Mouse (Mus musculus) heart, embryonic 16.5 days (tissue): ENCODE measurements around the gene Ercc6l. TPM values are rescaled to one million over a fixed set of nuclear protein-coding genes. Genes with fewer than 3 reads are reported as not detected.
"Not testable (repeated sequence)": the region's sequence is repeated elsewhere in the genome, so short reads cannot be mapped to it uniquely, and the experiment has no call there.

ENCODE experiments used
- ATAC-seq: fragments of 200-750 bp; cut with Nextera tagmentation; replicated peaks from 2 replicates; pipeline ENCODE4 v1.8.0; 2017; ENCODE audit warnings: moderate number of reproducible peaks; ENCODE audit not compliant: insufficient read depth, low FRiP score; ENCODE audit errors: extremely low read depth
- H3K27ac ChIP-seq: fragments of 300-500 bp; sonication (generic); 2 replicates; pipeline ENCODE4 v1.5.1; 2014; ENCODE audit warnings: mild to moderate bottlenecking, low read length, control low read depth, moderate library complexity
- H3K27me3 ChIP-seq: fragments of 300-500 bp; sonication (generic); 2 replicates; pipeline ENCODE4 v1.6.1; 2014; ENCODE audit warnings: low read length, mixed read lengths; ENCODE audit not compliant: control insufficient read depth, insufficient read depth
- H3K36me3 ChIP-seq: fragments of 300-500 bp; sonication (generic); 2 replicates; pipeline ENCODE4 v1.6.1; 2014; ENCODE audit not compliant: control insufficient read depth, insufficient read depth
- H3K4me1 ChIP-seq: fragments of 300-500 bp; sonication (generic); 2 replicates; pipeline ENCODE4 v1.6.1; 2014; ENCODE audit warnings: low read length, mixed read lengths; ENCODE audit not compliant: control insufficient read depth, insufficient read depth
- H3K4me2 ChIP-seq: fragments of 300-500 bp; sonication (generic); 2 replicates; pipeline ENCODE4 v1.6.1; 2014; ENCODE audit warnings: low read depth, mild to moderate bottlenecking, control low read depth, low read length
- H3K4me3 ChIP-seq: fragments of 300-500 bp; sonication (generic); 2 replicates; pipeline ENCODE4 v1.5.1; 2014; ENCODE audit warnings: mild to moderate bottlenecking, control low read depth, low read length
- H3K9ac ChIP-seq: fragments of 300-500 bp; sonication (generic); 2 replicates; pipeline ENCODE4 v1.6.1; 2014; ENCODE audit warnings: low read length, control low read depth
- H3K9me3 ChIP-seq: fragments of 300-500 bp; sonication (generic); replicated peaks from 2 replicates; pipeline ENCODE4 v1.6.1; 2016; ENCODE audit warnings: low read length; ENCODE audit not compliant: control insufficient read depth
- WGBS: fragments of 180-500 bp; shearing (Covaris S2); extraction: QIAGEN DNeasy Blood & Tissue Kit; methylation state at CpG from one replicate; pipeline ENCODE4 v1.1.7; 2014; 5-methylcytosine and 5-hydroxymethylcytosine counted together
- polyA plus RNA-seq: library from polyadenylated mRNA; unstranded; fragments of >200 nt; fragmentation: Nextera tagmentation; extraction: Ambion mirVana; gene quantifications from 2 replicates; pipeline ENCODE4 v1.2.1, GENCODE M21; 2015

Gene Ercc6l
- polyA plus RNA-seq, 1 experiment from 2014 or later: 7.9 TPM

- Histone ChIP-seq H3K27me3 (no peaks in the 10 kb centered on the region; the same call in 1 of the 2 replicates), H3K4me3 (no peak overlapping the region), H3K9ac (no peak overlapping the region), H3K27ac (no peak overlapping the region), H3K4me2 (no peak overlapping the region), H3K4me1 (peaks cover 4% of the 10 kb centered on the region), H3K9me3 (no peaks in the 10 kb centered on the region), H3K36me3 (peaks cover 10% of the 10 kb centered on the region; the same call in 1 of the 2 replicates)
- WGBS: 67% methylated on average over 2 of the region's 2 CpGs
- ATAC-seq: no peak
Observed at GRCm38 (mm10) chrX:102121321-102121720, 35.6 kb downstream of the Ercc6l start.

- Histone ChIP-seq H3K27ac (0 out of 2 replicates have a peak within 1 kb of the TSS, but pooled peaks have one; percentile 46), H3K4me3 (peak within 1 kb of the TSS; percentile 62), H3K36me3 (peaks cover 5% of the 10 kb centered on the region; the same call in 1 of the 2 replicates), H3K4me1 (peaks cover 4% of the 10 kb centered on the region), H3K27me3 (no peaks in the 10 kb centered on the region; the same call in 1 of the 2 replicates), H3K9me3 (no peaks in the 10 kb centered on the region), H3K9ac (peak within 1 kb of the TSS; percentile 74), H3K4me2 (peak within 1 kb of the TSS; percentile 73)
- ATAC-seq: peak; percentile 98
- WGBS: 16% methylated on average over 30 of the region's 30 CpGs
Observed at GRCm38 (mm10) chrX:102119042-102119864, 37.6 kb downstream of the Ercc6l start, which contains the start of gene Pin4. Gene Pin4 (plus strand): TSS chrX:102119447.

GRCm38 (mm10) chrX:102115676-102116075 lies 41.2 kb downstream of the Ercc6l start:
- whole genome bisulfite sequencing: 35% methylated on average over 4 of the region's 4 CpGs

GRCm38 (mm10) chrX:102109349-102109748 lies 47.5 kb downstream of the Ercc6l start:
- H3K4me1 ChIP-seq, H3K36me3 ChIP-seq: not testable (repeated sequence)

More at GRCm38 (mm10) chrX:102115676-102116075, 41.2 kb downstream of the Ercc6l start:
- Histone ChIP-seq H3K4me1 (peaks cover 4% of the 10 kb centered on the region), H3K9ac (no peak overlapping the region), H3K27me3 (no peaks in the 10 kb centered on the region), H3K4me2 (no peak overlapping the region), H3K4me3 (no peak overlapping the region), H3K27ac (no peak overlapping the region), H3K36me3 (no peaks in the 10 kb centered on the region), H3K9me3 (no peaks in the 10 kb centered on the region)
- ATAC-seq: no peak

GRCm38 (mm10) chrX:102103830-102104229 lies 53.1 kb downstream of the Ercc6l start:
- ATAC-seq, H3K27ac ChIP-seq, H3K9me3 ChIP-seq, H3K4me1 ChIP-seq, H3K4me3 ChIP-seq, H3K36me3 ChIP-seq, H3K27me3 ChIP-seq, H3K4me2 ChIP-seq, H3K9ac ChIP-seq: not testable (repeated sequence)
- 41% methylated on average over 2 of the region's 2 CpGs for WGBS

More at GRCm38 (mm10) chrX:102109349-102109748, 47.5 kb downstream of the Ercc6l start:
- H3K9me3 ChIP-seq, H3K27ac ChIP-seq, ATAC-seq, H3K4me2 ChIP-seq, H3K27me3 ChIP-seq, H3K9ac ChIP-seq, H3K4me3 ChIP-seq: not testable (repeated sequence)
- WGBS: 75% methylated on average over 5 of the region's 5 CpGs

- no peaks in the 10 kb centered on the region for H3K4me1 ChIP-seq
- H3K27ac ChIP-seq: no peak overlapping the region
- no peak for ATAC-seq
- H3K27me3 ChIP-seq: no peaks in the 10 kb centered on the region
- H3K9me3 ChIP-seq: no peaks in the 10 kb centered on the region
- no peaks in the 10 kb centered on the region for H3K36me3 ChIP-seq
- WGBS: 51% methylated on average over 7 of the region's 7 CpGs
- H3K4me2 ChIP-seq: no peak overlapping the region
- no peak overlapping the region for H3K4me3 ChIP-seq
- H3K9ac ChIP-seq: no peak overlapping the region
Observed at GRCm38 (mm10) chrX:102101886-102102285, 55.0 kb downstream of the Ercc6l start.

- WGBS: 67% methylated on average over 7 of the region's 7 CpGs
- H3K4me1 ChIP-seq: no peaks in the 10 kb centered on the region
- no peak overlapping the region for H3K9ac ChIP-seq
- ATAC-seq: no peak
- no peaks in the 10 kb centered on the region for H3K27me3 ChIP-seq
- H3K9me3 ChIP-seq: no peaks in the 10 kb centered on the region
- H3K4me2 ChIP-seq: no peak overlapping the region
- H3K4me3 ChIP-seq: no peak overlapping the region
- no peak overlapping the region for H3K27ac ChIP-seq
- no peaks in the 10 kb centered on the region for H3K36me3 ChIP-seq
Observed at GRCm38 (mm10) chrX:102094381-102094904, 62.4 kb downstream of the Ercc6l start.
